Mouse (Mus musculus) ovary, adult 18-20 months (tissue): ENCODE data around the gene Ngdn.
A peak's percentile ranks its signal among the peaks of the same experiment; 100 is the strongest.
"Not testable (repeated sequence)": the region's sequence is repeated elsewhere in the genome, so short reads cannot be mapped to it uniquely, and the experiment has no call there.

ENCODE experiments used
- DNase-seq: peaks from one replicate; pipeline ENCODE4 v3.0.0; 2022; ENCODE audit warnings: low spot score, mixed read lengths

The Ngdn gene

DNA sequence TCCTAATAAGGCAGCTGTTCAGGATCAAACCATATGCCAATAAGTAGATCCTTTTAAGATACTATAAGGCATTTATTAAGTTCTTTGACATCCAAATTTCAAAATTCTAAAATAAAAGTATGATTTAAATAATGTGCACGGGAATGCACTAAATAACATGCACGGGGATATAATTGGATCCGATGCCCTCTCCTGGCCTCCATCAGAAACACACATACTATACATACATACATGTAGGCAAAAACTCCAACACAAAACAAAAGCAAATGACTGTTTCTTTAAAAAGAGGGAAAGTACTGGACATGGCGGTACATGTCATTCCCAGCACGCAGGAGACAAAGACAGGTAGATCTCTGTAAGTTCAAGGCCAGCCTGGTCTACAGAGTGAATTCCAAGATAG is 15.4 kb upstream of the Ngdn start:
- not testable (repeated sequence) for DNase-seq

DNA sequence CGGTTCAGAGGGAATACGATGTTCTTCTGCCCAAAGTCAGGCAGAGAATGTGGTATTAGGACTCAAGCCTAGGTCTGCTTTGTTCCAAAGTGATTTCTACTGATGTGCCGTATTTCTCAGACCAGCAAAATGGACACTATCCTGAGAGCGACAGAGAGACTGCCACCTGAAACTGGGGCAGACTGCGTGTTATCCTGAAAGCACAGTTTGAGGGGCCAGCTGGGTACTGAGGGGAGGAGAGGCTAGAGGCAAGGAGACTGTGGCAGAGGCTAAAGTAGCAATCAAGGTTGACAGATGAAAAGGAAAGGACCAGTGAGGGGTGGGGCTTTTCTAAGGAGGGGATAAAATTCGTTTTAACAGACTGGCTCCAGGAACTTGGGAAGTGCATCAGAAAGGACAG is 14.4 kb upstream of the Ngdn start:
- DNase-seq = no peak

DNA sequence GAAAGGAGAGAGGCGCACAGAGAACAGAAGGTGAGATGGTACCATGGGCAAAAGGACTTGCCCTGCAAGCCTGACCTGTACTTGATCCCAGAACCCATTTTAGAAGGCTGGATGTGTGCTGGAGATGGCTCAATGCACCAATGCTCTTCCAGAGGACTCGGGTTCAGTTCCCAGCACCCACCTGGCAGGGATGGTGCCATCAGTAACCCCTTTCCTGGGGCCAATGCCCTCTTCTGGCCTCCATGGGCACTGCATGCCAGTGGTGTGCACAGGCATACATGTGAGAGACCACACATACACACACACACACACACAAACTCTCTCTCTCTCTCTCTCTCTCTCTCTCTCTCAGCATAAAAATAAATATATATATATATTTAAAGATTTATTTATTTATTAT is 13.8 kb upstream of the Ngdn start:
- no peak for DNase-seq

DNA sequence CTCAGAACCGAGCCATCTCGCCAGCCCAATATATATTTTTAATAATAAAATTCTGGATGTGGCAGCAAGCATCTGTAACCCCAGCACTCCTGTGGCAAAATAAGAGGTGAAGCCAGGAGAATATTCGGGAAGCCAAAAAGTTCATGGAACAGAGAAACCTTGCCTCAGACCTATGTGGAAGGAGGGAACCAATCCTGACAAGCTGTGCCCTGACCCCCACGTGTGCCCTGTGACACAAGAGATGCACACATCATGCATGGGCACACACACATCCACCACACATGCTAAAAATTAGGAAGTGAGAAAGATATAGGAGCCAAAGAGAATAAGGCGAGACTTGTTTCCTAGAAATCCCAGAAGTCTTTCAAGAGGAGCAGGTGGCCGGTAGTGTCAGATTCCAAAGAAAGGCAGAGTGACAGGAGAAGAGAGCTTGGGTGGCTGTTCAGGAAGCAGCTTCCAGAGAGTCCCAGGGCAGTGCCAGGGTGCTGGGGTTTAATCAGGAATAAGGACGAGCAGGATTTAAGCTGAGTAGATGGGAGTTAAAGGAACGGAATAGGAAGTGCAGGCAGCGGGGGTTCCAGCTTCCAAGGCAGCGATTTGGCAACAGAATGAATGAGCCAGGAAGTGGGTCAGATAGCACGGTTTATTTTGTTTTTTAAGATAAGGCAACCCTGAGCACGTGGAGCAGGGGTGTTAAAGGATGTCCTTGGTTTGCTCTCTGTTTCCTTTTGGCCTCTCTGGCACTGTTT is 13.1 kb upstream of the Ngdn start:
- peak; percentile 36 for DNase-seq

DNA sequence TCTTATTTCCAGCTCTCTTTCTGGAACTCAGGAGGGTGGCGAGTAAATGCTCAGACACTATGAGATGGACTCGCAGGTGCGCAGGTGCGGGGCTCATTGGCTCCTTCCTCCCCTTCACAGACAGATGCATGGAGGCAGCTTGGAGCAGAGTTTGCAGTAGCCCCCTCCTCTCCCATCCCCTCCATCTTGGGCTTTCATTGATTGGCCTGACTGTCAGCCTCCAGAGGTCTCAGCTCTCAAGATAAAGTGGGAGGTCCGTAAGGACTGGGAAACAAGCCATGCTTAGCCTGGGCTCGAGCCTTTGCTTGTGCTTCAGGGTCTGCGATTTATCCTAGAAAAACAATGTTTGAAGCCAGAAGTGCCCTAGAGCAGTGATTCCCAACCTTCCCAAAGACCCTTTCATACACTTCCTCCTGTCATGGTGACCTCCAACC is 12.6 kb upstream of the Ngdn start:
- DNase-seq = no peak

DNA sequence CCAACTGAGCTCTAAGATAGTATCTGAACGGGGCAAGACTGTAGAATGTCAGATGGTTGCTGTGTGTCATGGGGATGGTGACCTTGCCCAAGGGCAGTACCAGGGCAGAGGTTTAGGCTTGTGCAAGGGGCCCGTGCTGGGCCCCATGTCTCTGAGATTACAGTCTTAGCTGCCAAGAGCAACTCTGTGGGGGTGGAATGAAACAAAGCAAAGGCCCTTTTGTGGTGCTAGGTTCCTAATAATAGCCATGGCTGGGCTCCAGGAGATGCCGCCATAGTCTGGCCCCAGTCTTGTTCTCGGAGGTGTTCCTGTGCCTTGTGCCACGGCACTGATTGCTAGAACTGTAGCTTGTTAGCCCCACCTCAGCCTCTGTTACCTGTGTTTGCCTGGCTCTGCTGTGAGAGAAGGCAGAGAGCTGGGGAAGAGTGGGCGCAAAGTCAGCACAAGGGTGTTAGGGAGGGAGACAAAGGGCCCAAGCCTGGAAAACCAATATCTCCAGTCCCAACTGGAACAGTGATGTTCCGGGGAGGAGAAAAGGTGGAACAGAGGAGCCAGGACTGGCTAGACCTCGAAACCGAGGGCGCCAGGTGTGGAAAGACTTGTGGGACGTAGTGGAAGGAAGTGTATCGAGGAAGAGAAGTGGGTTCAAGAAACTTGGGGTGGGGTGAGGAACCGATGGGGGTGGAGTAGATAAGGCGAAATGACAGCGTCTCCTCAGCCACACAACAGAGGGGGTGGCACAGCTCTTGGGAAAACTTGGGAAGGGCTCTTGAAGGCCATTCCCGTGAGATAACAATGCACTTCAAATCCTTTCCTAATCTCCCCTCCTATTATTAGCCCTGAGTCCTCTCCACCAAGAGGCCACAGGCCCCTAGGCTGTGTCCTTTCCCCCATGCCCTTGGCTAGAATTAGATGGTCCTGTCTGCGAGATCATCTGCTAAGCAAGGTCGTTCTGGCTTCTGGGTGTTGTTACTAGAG is 11.1 kb upstream of the Ngdn start:
- DNase-seq = peak; percentile 51

DNA sequence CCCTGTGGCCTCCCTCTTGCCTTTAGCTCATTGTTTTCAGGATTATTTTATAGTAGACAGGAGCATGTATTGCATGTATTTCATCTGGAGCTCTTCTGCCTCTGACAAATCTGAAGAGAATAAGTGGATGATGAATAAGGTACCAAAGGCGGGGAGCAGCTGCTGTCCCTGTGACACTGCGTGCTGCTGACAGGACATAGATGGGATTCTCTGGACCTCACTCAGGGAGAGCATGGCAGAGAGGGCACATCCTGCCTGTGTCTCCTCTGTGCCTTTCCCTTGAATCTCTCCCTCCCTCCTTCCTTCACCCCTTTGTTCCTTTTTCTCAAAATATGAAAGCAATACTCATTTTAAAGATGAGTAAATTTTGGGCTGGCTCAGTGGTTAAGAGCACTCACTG is 9.7 kb upstream of the Ngdn start:
- DNase-seq = no peak

DNA sequence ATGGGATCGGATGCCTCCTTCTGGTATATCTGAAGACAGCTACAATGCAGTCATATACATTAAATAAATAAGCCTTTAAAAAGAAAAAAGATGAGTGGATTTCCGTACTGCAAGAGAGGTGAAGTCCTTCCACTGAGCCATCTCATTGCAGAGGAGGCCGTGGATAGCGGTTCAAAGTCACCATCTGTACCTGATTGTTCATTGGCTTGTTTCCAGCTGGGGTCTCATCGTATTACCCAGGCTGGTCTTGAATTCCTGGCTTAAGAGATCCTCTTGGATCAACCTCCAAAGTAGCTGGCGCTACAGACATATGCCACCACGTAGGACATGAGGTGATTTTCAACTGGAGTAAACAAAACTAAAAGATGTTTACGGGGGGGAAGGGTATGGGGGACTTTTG is 9.3 kb upstream of the Ngdn start:
- no peak for DNase-seq

DNA sequence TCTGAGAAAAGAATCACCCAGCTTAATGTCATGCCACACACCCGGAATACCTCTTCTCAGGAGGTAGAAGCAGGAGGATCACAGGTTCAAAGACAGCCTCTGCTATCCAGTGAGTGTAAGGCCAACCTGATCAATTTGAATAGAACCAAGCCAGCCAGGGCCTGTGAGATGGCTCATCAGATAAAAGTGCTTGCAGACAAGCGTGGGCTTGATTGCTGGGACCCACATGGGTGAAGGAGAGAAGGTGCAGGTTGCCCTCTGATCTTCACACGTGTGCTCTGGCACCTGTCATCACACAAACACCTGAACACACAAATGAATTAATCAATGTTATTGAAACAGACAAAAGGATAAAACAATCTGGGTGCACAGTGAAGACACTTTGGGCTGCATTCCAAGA is 8.7 kb upstream of the Ngdn start:
- DNase-seq = no peak

DNA sequence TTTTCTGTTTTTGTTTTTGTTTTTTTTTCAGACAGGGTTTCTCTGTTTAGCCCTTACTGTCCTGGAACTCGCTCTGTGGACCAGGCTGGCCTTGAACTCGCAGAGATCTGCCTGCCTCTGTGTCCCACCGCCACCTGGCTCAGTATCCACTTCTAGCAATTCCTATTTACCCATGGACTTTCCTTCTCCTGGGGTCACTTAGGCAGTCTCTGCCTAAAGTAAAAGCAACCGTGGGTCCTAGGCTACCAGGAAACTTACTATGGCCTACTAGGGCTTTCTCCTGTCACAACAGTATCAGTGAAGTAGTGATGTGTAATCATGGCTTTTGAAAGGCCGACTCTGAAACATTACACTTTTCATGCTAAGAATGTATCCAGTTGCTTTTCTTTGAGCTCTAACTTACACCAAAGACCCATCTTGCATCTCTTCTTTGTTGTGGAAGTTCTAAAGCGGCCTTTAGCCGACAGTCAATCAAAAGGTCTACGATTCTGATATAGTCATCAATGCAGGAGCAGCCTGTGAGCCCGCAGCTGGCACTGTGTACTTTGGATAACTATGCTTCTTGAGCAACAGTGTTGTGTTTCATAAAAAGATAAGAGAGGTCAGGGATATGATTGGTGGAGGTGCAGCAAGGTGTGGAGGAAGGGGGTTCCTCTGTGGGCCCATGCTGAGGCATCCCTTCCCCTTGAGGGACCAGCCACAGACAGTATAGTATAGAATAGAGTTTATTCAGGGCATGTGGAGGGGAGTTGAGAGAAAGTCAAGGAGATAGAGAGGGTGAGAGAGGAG is 7.9 kb upstream of the Ngdn start:
- no peak for DNase-seq

DNA sequence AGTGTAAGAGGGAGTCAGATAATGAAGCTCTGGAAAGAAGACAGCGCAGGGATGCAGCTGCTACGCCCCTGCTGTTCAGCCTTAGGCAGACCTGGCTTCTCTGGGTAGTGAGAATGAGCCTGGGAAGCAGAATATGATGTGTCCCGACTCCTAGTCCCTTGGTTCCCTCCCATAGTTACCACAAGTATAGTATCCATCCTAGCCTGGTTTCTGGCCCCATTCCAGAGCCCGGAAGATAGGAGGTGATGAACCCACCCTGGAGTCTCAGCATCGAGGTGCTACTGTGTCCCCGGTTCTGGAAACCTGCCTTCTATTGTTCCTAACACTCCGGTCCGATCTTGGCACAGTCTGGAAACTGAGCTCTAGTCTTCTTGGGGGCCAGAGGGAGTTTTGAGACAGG is 6.8 kb upstream of the Ngdn start:
- no peak for DNase-seq

DNA sequence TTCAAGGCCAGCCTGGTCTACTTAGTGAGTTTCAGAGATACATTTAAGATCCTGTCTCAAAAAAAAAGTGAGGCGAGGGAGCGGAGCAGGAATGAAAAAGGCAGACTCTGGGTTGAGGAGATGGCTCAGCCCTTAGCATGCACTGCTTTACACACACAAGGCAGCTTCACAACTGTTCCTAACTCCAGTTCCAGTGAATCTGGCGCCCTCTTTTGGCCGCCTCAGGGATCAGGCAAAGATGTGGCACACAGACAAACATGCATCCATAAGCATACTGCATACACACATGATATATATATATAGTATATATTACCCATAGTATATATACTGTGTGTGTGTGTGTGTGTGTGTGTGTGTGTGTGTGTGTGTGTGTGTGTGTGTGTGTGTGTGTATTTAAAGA is 4.1 kb upstream of the Ngdn start:
- DNase-seq = no peak

DNA sequence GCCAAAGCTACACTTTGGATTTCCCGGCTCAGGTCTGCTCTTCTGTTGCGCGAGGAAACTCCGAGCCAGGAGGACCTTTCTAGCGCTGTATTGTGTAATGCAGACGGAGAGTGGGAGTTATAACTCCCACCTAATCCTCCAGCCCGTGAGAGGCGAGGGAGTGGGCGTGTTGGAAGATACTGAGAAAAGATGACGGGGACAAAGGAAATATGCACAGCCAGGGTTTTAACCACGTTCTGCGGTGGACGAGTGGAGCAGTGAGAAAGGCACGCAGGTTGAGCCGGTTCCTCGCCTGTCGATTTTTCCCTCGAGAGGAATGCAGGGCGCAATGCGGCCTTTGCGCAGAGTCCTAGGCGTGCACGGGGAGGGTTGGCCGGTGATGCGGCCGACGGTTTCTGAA is 663 bp upstream of the Ngdn start:
- DNase-seq = no peak

DNA sequence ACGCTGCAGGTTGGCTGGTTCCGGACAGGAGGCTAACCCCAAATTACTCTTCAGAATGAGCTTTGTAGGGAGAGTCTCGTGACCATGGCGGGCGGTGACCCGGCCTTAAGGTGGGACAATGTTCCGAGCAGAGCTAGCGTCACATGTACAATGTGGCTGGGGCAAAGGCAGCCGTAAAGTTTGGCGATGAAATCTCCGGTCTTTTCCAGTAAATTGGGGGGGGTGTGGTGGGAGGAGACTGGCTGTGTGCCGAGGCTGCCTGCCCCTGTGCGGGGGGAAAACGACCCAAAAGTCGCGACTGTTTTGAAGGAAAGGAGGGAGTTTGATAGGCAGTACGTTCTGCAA is 485 bp downstream of the Ngdn start:
- no peak for DNase-seq

DNA sequence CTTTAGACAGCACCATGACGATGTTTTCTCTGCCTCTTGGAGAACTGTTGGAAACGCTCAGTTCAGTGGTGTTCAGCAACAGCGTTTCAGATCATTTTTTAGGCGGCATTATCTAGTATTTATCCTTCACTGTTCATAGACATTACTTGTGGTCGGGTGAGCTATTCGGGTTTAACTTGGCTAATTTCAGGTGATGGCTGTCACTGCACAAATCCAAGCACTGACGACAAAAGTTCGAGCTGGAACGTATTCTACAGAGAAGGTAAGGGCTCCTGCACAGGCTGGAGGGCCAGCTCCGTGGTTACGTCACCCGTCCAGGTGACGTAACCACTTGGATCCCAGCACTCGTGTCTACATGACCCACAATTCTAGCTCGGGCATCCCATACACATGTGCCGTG is 1.6 kb downstream of the Ngdn start:
- DNase-seq = no peak

DNA sequence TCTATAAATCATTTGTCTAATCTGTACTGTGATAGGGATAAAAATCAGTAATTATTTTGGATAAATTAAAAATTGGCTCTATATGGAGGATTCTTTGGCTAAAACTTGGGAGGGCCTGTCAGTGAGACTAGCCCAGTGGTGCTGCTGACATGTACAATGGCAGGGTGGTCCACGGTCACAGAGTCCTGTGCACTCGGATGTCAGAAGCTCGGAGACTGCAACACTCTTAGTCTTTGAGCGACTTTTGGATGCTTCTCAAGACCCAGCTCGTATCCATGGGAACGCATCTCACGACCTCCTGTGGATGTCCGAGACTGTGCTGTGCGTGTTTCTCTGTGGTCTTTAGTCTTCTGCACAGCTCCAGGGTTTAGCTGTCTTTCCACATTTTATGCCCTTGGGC is 5.1 kb downstream of the Ngdn start:
- DNase-seq = no peak

DNA sequence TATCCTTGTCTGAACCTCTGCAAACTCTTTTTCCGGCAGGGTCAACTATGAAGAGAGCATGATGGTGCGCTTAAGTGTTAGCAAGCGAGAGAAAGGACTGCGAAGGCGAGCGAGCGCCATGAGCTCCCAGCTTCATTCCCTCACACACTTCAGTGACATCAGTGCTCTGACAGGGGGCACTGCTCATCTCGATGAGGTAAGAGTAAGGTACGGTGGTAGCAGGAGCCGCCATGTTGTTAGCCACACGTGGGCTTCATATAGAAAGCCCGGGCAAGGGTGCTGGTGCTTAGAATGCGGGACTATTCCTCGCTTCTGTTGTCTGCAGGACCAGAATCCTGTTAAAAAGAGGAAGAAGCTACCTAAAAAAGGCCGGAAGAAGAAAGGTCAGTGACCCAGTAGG is 7.8 kb downstream of the Ngdn start:
- no peak for DNase-seq

DNA sequence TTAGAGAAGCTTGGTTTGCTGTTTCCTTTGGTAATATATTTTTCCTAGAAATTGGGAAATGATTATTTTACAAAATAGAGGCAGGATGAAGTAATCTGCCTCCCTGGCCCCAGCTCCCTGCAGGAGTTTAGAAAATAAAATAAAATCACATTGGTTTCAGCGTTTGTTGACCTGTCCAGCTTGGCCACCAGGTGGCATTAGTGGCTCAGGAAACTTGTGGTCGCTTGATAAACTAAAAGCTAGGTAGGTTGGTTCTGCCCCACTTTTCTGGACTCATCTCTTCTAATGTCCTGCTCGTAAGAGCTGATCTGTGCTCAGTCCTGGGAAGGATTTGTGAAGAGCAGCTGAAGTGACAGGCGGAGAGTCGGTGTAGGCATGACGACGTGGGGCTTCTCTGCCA is 9.0 kb downstream of the Ngdn start:
- peak; percentile 24 for DNase-seq

DNA sequence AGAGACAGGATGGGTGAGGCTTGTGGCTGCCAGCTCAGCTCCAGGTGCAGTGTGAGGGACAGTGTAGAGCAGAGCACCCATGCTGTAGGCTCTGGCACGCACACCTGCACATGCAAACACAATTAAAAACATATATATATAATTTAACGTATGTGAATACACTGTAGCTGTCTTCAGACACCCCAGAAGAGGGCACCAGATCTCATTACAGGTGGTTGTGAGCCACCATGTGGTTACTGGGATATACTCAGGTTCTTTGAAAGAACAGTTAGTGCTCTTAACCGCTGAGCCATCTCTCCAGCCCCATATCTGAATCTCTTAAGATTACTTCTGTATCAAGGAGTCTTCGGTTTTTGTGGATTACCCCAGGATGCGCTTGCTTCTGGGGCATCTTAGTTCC is 10.3 kb downstream of the Ngdn start:
- no peak for DNase-seq

DNA sequence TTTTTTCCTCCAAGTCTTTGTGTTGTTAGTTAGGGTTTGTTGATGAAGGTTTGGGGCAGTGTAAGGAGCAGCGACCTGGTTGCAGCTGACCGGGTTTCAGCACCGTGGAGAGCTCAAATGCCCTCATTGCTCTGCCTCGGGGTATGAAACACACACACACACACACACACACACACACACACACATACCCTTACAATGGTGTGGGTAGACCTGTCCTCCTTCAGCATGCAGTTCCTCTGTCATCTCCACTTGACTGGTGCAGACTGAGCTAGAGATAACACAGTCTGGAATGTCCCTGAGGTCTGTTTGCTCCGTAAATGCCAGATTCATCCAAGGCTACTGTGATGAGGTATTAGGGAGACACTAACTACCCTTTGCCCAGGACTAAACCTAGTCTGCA is 12.0 kb downstream of the Ngdn start:
- DNase-seq = no peak

DNA sequence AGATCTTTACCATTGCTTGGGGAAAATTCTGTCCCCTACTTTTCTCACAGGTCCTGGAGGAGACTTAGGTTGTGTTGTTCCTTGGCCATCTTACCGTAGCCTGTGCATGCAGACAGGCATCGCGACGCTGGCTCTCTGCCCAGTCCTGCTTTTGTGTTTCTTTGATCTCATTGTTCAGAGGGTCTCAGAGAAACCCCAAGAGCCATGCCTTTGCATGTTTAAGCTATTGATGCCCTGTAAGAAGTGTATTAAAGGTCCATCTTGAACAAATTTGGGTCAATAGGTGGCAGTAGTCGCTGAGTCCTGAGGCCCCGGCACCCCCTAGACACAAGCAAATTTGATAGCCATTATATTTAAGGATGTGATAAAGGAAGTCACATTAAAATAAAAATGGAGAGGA is 12.4 kb downstream of the Ngdn start:
- DNase-seq = no peak

DNA sequence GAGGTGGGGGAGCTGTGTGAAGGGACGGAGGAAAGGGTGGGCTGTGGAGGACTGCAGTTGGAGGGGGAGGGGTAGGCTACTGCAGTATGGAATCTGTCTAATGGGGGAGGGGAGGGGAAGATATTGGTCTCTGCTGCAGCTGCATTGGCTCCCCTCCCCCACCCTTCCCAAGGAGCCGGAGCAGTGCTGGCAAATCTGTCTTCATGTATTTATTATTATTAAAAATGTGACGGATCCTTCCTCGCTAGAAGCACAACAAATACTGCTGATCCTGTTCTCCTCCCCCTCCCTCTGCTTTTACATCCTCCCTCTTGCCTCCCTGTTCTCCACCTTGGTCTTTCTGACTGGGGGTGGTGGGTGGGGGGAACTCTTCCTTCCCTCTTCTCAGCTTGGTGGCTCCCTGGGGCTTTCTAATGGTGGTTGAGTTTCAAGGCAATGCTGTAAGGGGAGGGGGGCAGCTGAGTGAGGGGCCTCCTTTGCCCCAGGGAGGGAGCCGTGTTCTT is 13.1 kb downstream of the Ngdn start:
- DNase-seq = no peak
